Mouse (Mus musculus) bone marrow macrophage, adult 2 months (primary cell): ENCODE data around the gene Cryba4.

Experiments
- CTCF ChIP-seq: IDR thresholded peaks from 2 replicates; pipeline ENCODE4 v1.5.1; 2012; ENCODE audit warnings: low read depth, mild to moderate bottlenecking, low read length, moderate library complexity
- POLR2A ChIP-seq: IDR thresholded peaks from 2 replicates; pipeline ENCODE4 v1.6.1; 2012; ENCODE audit warnings: mild to moderate bottlenecking, low read depth, low read length, borderline replicate concordance

DNA sequence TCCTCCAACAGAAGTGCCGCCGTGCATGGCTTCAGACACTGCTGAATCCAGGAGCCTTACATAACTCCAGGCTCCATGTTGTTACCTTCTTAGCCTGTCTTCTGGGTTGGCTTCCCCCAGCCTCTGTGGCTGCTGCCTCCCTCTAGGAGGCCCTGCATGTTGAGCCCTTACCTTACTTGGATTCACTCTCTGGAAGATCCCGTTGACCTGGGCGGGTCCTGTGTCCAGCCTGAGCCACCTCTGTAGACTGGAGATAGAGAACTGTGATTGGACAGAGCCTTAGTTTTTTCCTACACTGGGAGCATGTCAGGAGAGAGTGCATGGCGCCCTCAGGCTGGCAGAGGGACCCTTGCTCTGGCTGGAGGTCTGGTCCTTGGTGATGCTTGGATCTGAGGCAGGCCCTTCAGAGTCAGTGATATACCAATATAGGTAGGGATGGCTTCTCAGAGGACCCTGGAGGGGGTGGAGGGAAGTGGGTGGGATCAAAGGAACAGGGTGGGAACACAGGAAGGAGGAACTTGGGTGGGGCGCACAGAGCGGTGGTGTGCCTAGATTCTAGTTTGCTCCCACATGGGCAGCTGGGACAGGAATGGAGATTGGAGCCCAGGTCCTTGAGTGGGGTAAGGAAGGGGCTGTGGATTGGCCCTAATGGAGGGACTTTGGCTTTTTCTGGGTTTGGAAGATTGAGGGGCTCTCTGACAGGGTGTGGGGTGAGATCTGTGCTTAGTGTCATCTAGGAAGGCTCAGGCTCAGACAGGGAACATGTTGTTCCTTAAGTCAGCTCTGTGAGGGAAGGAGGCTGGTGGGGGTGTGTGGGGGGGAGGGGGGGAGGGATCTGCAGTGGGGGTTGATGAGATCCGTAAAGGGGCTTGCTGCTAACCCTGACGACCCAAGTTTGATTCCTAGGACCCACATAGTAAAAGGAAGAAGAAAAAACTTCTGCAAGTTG, 36.1 kb upstream of the Cryba4 start:
- no peak for TF ChIP-seq CTCF
- no peak for TF ChIP-seq POLR2A
